Mouse (Mus musculus) G1E-ER4 (cell line): Measurements from ENCODE around the gene Mast4. TPM values are rescaled to one million over a fixed set of nuclear protein-coding genes. Genes with fewer than 3 reads are reported as not detected.

Source experiments
- GATA1 ChIP-seq: IDR thresholded peaks from one replicate; pipeline ENCODE4 v1.8.0; 2012; ENCODE audit warnings: low read length, inconsistent platforms
- polyA plus RNA-seq: library from polyadenylated mRNA; stranded (reverse); fragments of >175 nt; gene quantifications from 2 replicates; pipeline ENCODE4 v1.2.3, GENCODE M21; 2012

The Mast4 gene
- polyA plus RNA-seq, 1 experiment: 2.4 TPM

GRCm38 (mm10) chr13:102963471-102963870, 370.8 kb downstream of the Mast4 start:
- TF ChIP-seq GATA1: no peak

GRCm38 (mm10) chr13:102958273-102959270, 375.7 kb downstream of the Mast4 start:
- no peak for TF ChIP-seq GATA1

DNA sequence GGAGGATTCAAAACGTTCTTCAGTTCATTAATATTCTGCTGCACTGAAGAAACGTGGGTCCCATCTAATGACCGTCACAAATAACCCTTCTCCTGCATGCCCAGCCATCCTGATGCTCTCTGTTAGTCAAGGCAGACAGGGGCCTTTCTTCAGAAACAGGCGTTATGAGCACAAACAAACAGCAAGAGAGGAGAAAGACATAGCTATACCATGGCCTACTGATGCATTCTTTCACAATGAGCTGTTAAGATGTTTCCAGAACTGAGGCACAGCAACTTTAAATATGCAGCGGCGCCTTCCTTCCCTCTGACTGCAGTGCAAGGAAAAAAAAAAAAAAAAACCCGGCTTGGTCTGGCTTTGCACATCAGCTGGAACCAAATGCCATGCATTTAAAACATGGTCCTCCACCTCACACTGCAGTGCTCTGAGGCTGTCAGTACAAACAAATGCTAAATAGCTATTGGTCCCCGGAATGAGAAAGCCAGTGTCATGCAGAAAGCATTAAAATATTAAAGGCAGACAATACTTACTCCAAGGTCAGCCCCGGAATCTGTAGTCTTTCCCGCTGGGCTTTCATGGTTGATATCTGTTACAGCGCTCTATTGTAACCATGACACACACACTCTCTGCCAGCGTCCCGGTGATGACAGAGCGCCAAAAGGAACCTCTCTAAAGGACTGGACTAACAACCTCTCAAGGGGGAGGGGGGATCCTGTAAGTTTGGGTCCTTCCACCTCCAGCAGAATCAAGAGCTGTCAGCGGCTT, 376.6 kb downstream of the Mast4 start:
- TF ChIP-seq GATA1: no peak

GRCm38 (mm10) chr13:102955506-102955905, 378.8 kb downstream of the Mast4 start:
- no peak for TF ChIP-seq GATA1

DNA sequence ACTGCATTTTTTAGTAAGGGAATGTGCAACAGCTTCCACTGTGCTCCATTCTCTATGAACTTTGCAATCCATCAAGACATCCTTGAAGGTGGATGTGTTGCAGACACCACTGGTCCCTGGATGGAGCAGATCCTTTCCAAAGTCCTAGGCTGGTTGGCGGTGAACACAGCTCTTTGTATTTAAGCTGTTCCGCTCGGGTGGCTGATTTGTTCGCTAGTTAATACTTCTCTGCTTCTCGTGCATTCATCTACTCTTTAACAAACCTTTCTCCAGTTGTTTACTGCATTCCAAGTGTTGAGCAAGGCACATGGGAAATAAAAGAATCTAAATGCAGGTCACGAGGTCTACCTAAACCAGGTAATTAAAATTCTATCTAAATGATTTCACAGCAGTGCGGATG, 384.5 kb downstream of the Mast4 start:
- TF ChIP-seq GATA1: no peak

DNA sequence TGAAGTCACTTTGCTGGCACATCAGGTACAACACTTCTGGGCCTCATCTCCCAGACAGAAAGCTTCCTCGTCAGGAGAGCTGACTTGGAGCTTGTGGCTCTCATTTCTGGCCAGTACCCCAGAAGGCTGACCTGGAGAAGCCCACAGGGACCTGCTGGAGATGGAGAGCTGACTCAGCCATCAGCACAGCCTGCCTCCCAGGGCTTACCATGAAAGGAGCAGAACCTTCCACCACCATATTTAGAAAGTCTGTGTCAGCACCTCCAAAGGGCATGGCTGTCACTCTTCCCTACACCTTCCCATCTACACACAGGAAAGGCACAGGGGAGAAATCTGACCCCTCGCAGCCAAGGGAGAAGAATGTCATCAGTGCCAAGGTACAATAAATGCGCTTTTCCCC, 385.3 kb downstream of the Mast4 start:
- no peak for TF ChIP-seq GATA1

DNA sequence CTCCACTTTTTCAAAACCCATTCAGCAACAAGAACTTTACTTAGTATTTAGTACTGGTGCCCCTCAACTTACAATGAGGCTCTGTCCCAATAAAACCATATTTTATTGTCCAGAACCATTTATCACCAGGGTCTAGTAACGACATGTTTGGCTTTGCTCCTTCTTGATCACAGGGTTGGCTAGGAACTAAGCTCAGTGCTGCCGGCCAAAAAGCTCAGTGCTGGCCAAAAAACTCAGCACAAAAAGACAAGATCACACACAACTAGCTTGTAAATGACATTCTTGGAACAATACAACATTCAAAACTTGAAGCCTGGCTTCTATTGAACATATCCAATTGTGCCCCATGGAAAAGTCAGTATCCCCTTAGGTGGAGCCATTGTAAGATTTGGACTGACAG, 386.8 kb downstream of the Mast4 start:
- no peak for TF ChIP-seq GATA1

GRCm38 (mm10) chr13:102946024-102946821, 388.1 kb downstream of the Mast4 start:
- TF ChIP-seq GATA1: no peak

DNA sequence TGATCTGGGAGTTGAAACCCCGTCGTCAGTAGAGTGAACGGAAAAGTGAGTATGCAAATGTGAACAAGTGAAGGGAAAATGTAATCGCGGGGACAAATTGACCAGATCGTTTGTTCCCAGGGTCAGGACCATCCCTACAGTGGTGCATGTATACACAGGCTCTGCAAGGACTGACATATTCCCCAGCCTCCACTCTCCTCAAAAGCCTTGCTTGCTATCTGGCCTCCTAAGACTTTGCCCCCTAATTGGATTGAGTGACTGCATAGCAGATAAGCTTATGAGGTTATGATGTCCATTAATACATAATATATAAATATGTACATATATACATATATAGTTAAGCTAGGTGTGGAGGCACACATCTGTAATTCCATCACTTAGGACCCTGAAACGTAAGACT, 388.8 kb downstream of the Mast4 start:
- TF ChIP-seq GATA1: no peak

GRCm38 (mm10) chr13:102944516-102944915, 389.8 kb downstream of the Mast4 start:
- no peak for TF ChIP-seq GATA1

DNA sequence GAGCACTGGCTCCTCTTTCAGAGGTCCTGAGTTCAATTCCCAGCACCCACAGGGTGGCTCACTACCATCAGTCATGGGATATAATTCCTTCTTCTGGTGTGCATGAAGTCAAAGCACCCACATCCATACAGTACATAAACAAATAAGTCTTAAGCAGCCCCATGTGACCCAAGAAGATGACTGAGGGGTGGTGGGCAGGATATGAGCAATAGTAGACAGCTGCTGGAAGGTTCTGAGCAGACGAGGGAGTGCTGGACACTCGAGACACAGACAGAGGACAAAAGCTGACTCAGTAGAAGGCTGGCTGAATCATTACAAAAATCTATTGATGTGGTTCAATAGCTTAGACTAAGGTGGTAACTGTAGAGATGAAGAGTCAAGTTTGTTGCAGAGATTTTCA, 391.7 kb downstream of the Mast4 start:
- no peak for TF ChIP-seq GATA1

- TF ChIP-seq GATA1: no peak
Observed at GRCm38 (mm10) chr13:102940476-102940875, 393.8 kb downstream of the Mast4 start.

DNA sequence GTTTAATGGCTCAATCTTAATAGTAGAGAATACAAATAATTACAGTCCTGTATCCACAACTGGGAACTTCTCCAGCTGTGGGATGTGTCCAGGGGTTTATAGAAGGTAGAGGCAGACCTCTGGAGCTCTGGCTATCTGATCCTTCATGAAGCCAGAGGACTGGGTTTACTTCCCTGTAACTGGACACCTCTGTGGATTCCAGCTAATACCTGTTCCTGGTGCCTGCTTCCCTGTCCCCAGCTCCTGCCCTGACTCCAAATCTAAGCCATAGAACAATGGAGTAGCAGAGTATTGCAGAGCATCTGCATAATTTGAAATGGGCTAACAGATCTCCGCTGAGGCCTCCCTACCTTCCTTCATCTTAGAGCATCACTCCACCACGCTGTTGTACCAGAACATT, 398.1 kb downstream of the Mast4 start:
- TF ChIP-seq GATA1: no peak

DNA sequence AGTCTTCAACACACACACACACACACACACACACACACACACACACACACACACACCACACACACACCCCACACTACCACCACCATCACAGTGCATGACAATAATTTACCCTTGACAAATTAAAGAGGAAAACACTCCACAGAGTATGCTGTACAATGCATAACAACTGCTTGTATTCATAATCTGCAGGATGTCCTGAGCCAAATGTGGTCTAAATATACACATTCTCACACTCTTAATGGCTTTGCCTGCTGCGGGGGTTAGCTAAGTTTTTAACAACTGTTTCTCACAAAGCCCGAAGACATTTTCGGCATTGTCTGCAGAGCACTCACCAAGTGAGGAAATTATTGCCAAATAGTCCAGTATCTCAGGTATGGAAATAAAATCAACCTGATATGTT, 398.5 kb downstream of the Mast4 start:
- TF ChIP-seq GATA1: no peak

- TF ChIP-seq GATA1: no peak
Observed at GRCm38 (mm10) chr13:102933702-102934101, 400.6 kb downstream of the Mast4 start.

DNA sequence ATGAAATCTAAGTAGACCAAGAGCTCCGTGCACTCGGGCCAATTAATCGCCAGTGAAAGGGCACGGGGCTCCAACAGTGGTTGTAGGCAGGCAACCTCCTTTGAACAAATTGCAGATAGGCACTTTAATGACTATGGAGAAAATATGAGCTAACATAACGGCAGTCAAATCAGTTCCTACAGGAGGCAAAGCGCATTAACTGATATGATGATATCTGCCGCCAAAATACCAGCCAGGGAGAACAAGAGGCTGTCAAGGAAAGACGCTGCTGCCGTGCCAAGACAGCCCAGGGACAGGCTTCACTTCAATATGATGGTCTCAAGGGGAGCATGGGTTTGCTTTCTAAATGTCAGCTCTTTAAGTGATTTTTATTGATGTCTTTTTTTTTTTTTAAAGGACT, 401.9 kb downstream of the Mast4 start:
- no peak for TF ChIP-seq GATA1
